Mouse (Mus musculus) forebrain, postnatal 0 days (tissue): Measurements from ENCODE around the gene Clstn1. TPM values are rescaled to one million over a fixed set of nuclear protein-coding genes. Genes with fewer than 3 reads are reported as not detected.

Experiments used
- ATAC-seq: fragments of 200-750 bp; cut with Nextera tagmentation; 2 replicates; pipeline ENCODE4 v1.8.0; 2017; ENCODE audit warnings: mild to moderate bottlenecking, moderate library complexity
- DNase-seq: peaks from one replicate; pipeline ENCODE4 v3.0.0-alpha.2; 2015
- H3K27ac ChIP-seq: fragments of 300-500 bp; sonication (generic); 2 replicates; pipeline ENCODE4 v1.5.1; 2014; ENCODE audit warnings: low read depth, mild to moderate bottlenecking, antibody characterized with exemption, low read length, moderate library complexity, mixed read lengths
- H3K27me3 ChIP-seq: fragments of 300-500 bp; sonication (generic); 2 replicates; pipeline ENCODE4 v1.6.1; 2014; ENCODE audit warnings: mild to moderate bottlenecking, low read length, mixed read lengths; ENCODE audit not compliant: insufficient read depth
- H3K36me3 ChIP-seq: fragments of 300-500 bp; sonication (generic); 2 replicates; pipeline ENCODE4 v1.6.1; 2014; ENCODE audit warnings: mild to moderate bottlenecking, moderate library complexity; ENCODE audit not compliant: insufficient read depth
- H3K4me1 ChIP-seq: fragments of 300-500 bp; sonication (generic); 2 replicates; pipeline ENCODE4 v1.6.1; 2014; ENCODE audit warnings: antibody characterized with exemption; ENCODE audit not compliant: insufficient read depth
- H3K4me2 ChIP-seq: fragments of 300-500 bp; sonication (generic); 2 replicates; pipeline ENCODE4 v1.6.1; 2014; ENCODE audit warnings: low read depth, mild to moderate bottlenecking, moderate library complexity
- H3K4me3 ChIP-seq: fragments of 300-500 bp; sonication (generic); 2 replicates; pipeline ENCODE4 v1.5.1; 2014; ENCODE audit warnings: low read depth, low read length, mixed read lengths
- H3K9ac ChIP-seq: fragments of 300-500 bp; sonication (generic); 2 replicates; pipeline ENCODE4 v1.6.1; 2014; ENCODE audit warnings: mild to moderate bottlenecking
- H3K9me3 ChIP-seq: fragments of 300-500 bp; sonication (generic); 2 replicates; pipeline ENCODE4 v1.6.1; 2016; ENCODE audit warnings: low read length
- CTCF ChIP-seq: sonication (generic); IDR thresholded peaks from 2 replicates; pipeline ENCODE4 v1.5.1; 2016; ENCODE audit warnings: antibody characterized with exemption, control low read depth, low read depth
- WGBS: fragments of 180-500 bp; shearing (Covaris S2); extraction: QIAGEN DNeasy Blood & Tissue Kit; methylation state at CpG from one replicate; pipeline ENCODE4 v1.1.7; 2014; 5-methylcytosine and 5-hydroxymethylcytosine counted together
- polyA plus RNA-seq: library from polyadenylated mRNA; unstranded; fragments of >200 nt; fragmentation: Nextera tagmentation; extraction: Ambion mirVana; gene quantifications from 2 replicates; pipeline ENCODE4 v1.2.1, GENCODE M21; 2015
- total RNA-seq: library from RNA; depleted of rRNA; stranded (reverse); fragments of >200 nt; gene quantifications from 2 replicates; pipeline ENCODE4 v1.2.3, GENCODE M21; 2014

Gene Clstn1
- total and polyA plus RNA-seq, 2 experiments from 2014 or later, result 179 to 451 TPM

DNA sequence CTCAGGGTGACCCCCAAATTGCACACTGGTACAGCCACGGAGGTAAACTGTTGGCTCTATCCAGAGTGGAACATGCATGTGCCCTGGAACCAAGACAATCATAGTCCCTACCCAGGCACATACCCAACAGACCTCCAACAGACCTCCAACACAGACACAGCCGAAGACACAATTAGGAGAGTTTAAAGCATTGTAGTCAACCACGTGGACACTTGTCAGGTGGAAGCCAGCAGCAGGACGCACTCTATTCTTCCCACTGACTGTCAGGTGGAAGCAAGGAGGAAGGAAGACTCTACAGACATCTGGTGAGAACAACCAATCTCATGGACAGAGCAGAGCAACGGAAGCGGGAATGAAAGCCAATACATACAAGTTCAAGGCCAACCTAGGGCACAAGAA lies 79.4 kb downstream of the Clstn1 start:
- H3K4me1 ChIP-seq, result no peaks in the 10 kb centered on the region
- ATAC-seq, result no peak
- DNase-seq, result no peak
- H3K9ac ChIP-seq, result no peak overlapping the region
- H3K27ac ChIP-seq, result no peak overlapping the region
- H3K36me3 ChIP-seq, result peaks cover 20% of the 10 kb centered on the region; the same call in 1 of the 2 replicates
- WGBS, result 88% methylated on average over 6 of the region's 6 CpGs
- H3K4me2 ChIP-seq, result no peak overlapping the region
- no peak for TF ChIP-seq CTCF
- no peaks in the 10 kb centered on the region for H3K9me3 ChIP-seq
- H3K27me3 ChIP-seq, result no peaks in the 10 kb centered on the region
- no peak overlapping the region for H3K4me3 ChIP-seq

DNA sequence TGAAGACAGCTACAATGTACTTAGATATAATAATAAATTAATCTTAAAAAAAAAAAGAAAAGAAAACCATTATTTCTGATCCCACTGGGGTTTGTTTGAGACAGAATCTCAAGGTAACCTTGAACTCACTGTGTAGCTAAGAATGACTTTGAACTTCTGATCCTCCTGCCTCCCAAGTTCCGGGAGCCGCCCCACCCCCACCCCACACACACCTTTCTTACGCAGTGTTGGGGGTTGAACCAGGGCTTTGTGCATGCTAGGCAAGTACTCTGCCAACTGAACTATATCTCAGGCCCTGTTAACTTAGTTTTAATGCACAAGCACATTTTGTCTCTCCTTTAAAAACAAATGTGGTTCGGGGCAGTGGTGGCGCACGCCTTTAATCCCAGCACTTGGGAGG lies 84.9 kb downstream of the Clstn1 start:
- 98% methylated on average over 6 of the region's 6 CpGs for WGBS
- H3K27ac ChIP-seq, result no peak overlapping the region
- ATAC-seq, result no peak
- no peak for DNase-seq
- H3K9me3 ChIP-seq, result no peaks in the 10 kb centered on the region
- no peaks in the 10 kb centered on the region for H3K4me1 ChIP-seq
- no peak overlapping the region for H3K9ac ChIP-seq
- no peak for TF ChIP-seq CTCF
- no peak overlapping the region for H3K4me3 ChIP-seq
- H3K36me3 ChIP-seq, result no peaks in the 10 kb centered on the region
- H3K4me2 ChIP-seq, result no peak overlapping the region
- H3K27me3 ChIP-seq, result no peaks in the 10 kb centered on the region

DNA sequence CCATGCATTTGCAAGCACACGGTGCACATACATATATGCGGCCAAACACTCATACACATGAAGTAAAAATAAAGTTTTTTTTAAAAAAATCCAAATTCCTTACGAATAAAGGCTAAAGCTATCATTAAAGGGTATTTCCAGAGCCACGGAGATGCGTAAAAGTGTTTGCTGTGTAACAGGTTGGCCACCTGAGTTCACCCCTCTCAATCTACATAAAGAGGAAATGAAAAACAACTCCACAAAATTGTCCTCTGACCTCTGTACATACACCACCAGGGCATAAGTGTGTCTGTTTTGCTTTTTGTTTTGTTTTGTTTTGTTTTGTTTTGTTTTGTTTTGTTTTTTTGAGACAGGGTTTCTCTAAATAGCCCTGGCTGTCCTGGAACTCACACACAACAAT lies 86.5 kb downstream of the Clstn1 start:
- no peak for TF ChIP-seq CTCF
- ATAC-seq (no peak), DNase-seq (no peak)
- Histone ChIP-seq H3K9ac (no peak overlapping the region), H3K4me1 (no peaks in the 10 kb centered on the region), H3K4me2 (no peak overlapping the region), H3K4me3 (no peak overlapping the region), H3K36me3 (no peaks in the 10 kb centered on the region), H3K27me3 (no peaks in the 10 kb centered on the region), H3K9me3 (no peaks in the 10 kb centered on the region), H3K27ac (no peak overlapping the region)
- WGBS, result 97% methylated on average over 5 of the region's 5 CpGs

DNA sequence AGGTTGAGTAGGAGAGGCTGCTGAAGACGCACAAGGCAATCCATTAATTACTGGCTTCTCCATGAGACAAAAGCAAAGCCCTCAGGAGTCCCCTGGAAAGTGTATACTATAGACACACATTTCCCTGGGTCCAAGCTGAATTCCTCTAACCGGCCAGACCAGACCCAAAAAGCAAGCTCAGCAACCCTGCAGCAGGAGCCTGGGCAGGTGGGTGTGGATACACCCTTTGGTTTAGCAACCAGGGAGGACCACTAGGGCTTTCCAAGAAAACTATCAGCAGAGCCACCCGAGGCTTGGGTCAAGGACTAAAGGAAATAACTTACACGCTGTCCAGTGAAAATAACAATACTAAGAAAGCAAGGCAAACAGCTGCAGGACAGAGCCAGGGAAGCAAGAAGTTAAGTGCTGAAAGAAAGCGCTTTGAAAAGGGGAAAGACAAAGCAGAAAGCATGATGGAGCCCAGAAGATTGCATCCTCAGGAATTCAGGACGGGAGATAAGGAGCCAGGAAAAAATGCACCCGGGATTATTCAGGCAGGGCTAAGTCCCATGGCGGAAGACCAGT lies 88.6 kb downstream of the Clstn1 start:
- no peaks in the 10 kb centered on the region for H3K4me1 ChIP-seq
- peak overlapping the region; percentile 75 for H3K4me3 ChIP-seq
- H3K9ac ChIP-seq, result peak overlapping the region; percentile 85
- peak; percentile 66 for DNase-seq
- no peaks in the 10 kb centered on the region for H3K9me3 ChIP-seq
- H3K27me3 ChIP-seq, result no peaks in the 10 kb centered on the region
- peak; percentile 1; the same call in 1 of the 2 replicates for ATAC-seq
- peak overlapping the region; percentile 88 for H3K27ac ChIP-seq
- H3K4me2 ChIP-seq, result peak overlapping the region; percentile 80
- no peak for TF ChIP-seq CTCF
- no peaks in the 10 kb centered on the region for H3K36me3 ChIP-seq
- 7% methylated on average over 8 of the region's 8 CpGs for WGBS

DNA sequence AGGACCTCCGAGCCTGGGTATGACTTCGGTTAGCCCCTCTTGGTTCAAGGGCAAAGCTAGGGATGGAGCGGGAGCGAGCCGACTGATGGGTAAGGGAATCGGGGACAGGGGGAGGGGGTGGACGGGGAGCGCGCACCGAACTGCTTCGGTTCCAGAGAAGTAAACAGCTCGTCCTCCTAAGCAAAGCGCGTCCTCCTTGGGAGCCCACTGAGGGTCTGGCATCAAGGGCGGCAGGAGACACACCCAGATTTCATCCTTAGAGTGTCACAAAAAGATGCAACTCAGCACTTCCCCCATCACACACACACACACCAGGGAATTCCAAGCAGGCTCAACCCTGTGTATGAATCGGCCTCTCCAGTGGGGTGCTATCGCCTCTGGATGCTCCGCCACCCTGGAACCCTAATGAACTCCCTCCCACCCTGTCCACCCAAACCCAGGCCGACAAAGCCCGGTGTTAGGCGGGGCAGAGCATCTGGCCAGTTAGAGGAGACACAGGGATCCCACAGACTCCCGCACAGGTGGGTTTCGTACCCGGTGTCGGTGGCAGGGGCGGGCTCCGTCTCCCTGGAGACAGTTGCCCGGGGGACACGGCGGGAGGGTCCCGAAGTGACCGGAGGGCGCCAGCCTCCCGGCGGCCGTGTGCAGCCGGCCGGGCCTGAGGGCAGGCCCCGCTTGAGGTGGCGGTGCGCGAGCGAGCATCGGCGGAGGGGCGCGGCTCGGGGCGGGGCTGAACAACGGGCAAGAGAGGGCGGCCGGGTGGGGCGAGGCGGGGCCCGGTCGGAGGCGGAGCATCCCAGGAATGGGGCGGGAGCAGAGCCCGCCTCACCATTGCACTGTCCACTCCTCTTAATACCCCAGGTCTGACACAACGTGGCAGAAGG lies 89.4 kb downstream of the Clstn1 start:
- H3K4me1 ChIP-seq, result no peaks in the 10 kb centered on the region
- peak overlapping the region; percentile 88 for H3K27ac ChIP-seq
- peak overlapping the region; percentile 85 for H3K9ac ChIP-seq
- 2% methylated on average over 60 of the region's 60 CpGs for WGBS
- peak; percentile 74 for DNase-seq
- H3K4me3 ChIP-seq, result peak overlapping the region; percentile 75
- peak overlapping the region; percentile 80 for H3K4me2 ChIP-seq
- no peaks in the 10 kb centered on the region for H3K36me3 ChIP-seq
- ATAC-seq, result peak; percentile 88
- TF ChIP-seq CTCF, result no peak
- no peaks in the 10 kb centered on the region for H3K9me3 ChIP-seq
- H3K27me3 ChIP-seq, result no peaks in the 10 kb centered on the region

DNA sequence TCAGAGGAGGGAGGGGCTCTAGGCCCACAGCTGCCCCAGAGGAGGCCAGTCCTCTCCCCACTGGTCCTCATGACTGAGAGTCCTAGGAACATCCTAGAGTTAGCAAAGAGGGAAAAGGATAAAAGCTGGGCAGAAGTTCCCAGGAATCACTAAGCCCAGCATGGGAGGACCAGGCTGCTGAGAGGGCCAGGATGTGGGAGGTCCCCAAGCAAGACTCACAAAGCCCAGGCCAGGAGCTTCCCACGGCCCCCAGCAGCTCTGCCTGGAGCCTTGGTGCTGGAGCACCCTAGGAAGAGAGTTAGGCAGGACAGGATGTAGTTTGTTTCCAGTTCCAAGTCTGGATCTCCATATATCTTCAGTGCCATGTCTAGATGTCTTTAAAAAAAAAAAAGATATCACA lies 91.7 kb downstream of the Clstn1 start:
- no peak overlapping the region for H3K9ac ChIP-seq

More for the DNA sequence above, 91.7 kb downstream of the Clstn1 start:
- WGBS, result 75% methylated on average over 1 of the region's 1 CpGs
- no peaks in the 10 kb centered on the region for H3K27me3 ChIP-seq
- no peak overlapping the region for H3K4me3 ChIP-seq
- H3K4me2 ChIP-seq, result no peak overlapping the region
- no peaks in the 10 kb centered on the region for H3K36me3 ChIP-seq
- no peaks in the 10 kb centered on the region for H3K9me3 ChIP-seq
- ATAC-seq (no peak), DNase-seq (no peak)
- no peak for TF ChIP-seq CTCF
- no peak overlapping the region for H3K27ac ChIP-seq
- H3K4me1 ChIP-seq, result no peaks in the 10 kb centered on the region
